Mouse (Mus musculus): ENCODE measurements at regions not wholly inside any gene's neighbourhood (a gene's known extent, or its start where the extent isn't known, plus 50 kb on each side); places are given as distances from the start of the nearest gene placed in this dataset.

- H3K27ac ChIP-seq, result no peak overlapping the region
- no peaks in the 10 kb centered on the region for H3K36me3 ChIP-seq
- no peaks in the 10 kb centered on the region for H3K27me3 ChIP-seq (ENCODE audit: low read depth, poor library complexity, severe bottlenecking)
- peaks cover 11% of the 10 kb centered on the region for H3K4me1 ChIP-seq
- no peaks in the 10 kb centered on the region for H3K9me3 ChIP-seq (replicated peaks)
- WGBS, result 86% methylated on average over 12 of the region's 12 CpGs
- no peak overlapping the region for H3K4me3 ChIP-seq
- no peak for DNase-seq (ENCODE audit: low spot score)
These were observed 255.1 kb upstream of the Sdk2 start for GRCm38 (mm10) chr11:114321974-114322373.

GRCm38 (mm10) chr11:114321527-114321926 is 254.7 kb upstream of the Sdk2 start:
- H3K9me3 ChIP-seq (replicated peaks), result no peaks in the 10 kb centered on the region
- H3K4me3 ChIP-seq, result no peak overlapping the region
- DNase-seq (ENCODE audit: low spot score), result no peak
- H3K27me3 ChIP-seq (ENCODE audit: low read depth, poor library complexity, severe bottlenecking), result no peaks in the 10 kb centered on the region
- H3K27ac ChIP-seq, result no peak overlapping the region
- WGBS, result 92% methylated on average over 8 of the region's 8 CpGs
- H3K4me1 ChIP-seq, result peaks cover 11% of the 10 kb centered on the region
- no peaks in the 10 kb centered on the region for H3K36me3 ChIP-seq

GRCm38 (mm10) chr11:114315274-114315673 is 248.4 kb upstream of the Sdk2 start:
- no peak overlapping the region for H3K27ac ChIP-seq
- H3K4me3 ChIP-seq, result no peak overlapping the region
- H3K36me3 ChIP-seq, result no peaks in the 10 kb centered on the region
- peaks cover 32% of the 10 kb centered on the region for H3K4me1 ChIP-seq
- no peak for DNase-seq (ENCODE audit: low spot score)
- H3K27me3 ChIP-seq (ENCODE audit: low read depth, poor library complexity, severe bottlenecking), result peaks cover 51% of the 10 kb centered on the region
- H3K9me3 ChIP-seq (replicated peaks), result no peaks in the 10 kb centered on the region
- WGBS, result 80% methylated on average over 8 of the region's 8 CpGs

GRCm38 (mm10) chr11:114313652-114314051 is 246.8 kb upstream of the Sdk2 start:
- peaks cover 55% of the 10 kb centered on the region for H3K27me3 ChIP-seq (ENCODE audit: low read depth, poor library complexity, severe bottlenecking)
- H3K27ac ChIP-seq, result no peak overlapping the region
- 26% methylated on average over 6 of the region's 6 CpGs for whole genome bisulfite sequencing
- DNase-seq (ENCODE audit: low spot score), result no peak
- H3K36me3 ChIP-seq, result no peaks in the 10 kb centered on the region
- H3K4me3 ChIP-seq, result no peak overlapping the region
- H3K4me1 ChIP-seq, result peaks cover 47% of the 10 kb centered on the region
- no peaks in the 10 kb centered on the region for H3K9me3 ChIP-seq (replicated peaks)

DNA sequence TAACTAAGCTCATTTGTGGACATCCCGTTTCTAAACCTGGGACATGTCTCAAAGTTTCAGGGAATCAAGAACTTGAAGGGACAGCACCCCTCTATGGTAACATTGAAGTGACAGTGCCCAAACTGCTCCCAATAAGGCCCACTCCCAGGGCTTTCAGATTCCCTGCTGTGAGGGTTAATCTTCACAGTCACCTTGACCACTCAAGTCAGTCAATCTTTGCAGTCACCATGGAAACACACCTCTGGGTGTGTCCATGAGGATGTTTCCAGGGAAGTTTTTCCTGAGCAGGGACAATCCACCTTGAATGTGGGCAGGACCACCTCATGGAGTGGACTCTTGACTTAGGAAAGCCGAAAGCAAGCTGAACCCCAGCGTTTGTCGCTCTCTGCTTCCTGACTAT is 244.8 kb upstream of the Sdk2 start:
- H3K36me3 ChIP-seq, result no peaks in the 10 kb centered on the region
- H3K27ac ChIP-seq, result no peak overlapping the region
- H3K27me3 ChIP-seq (ENCODE audit: low read depth, poor library complexity, severe bottlenecking), result peaks cover 55% of the 10 kb centered on the region
- no peak overlapping the region for H3K4me3 ChIP-seq
- H3K9me3 ChIP-seq (replicated peaks), result no peaks in the 10 kb centered on the region
- no peak for DNase-seq (ENCODE audit: low spot score)
- 84% methylated on average over 4 of the region's 4 CpGs for WGBS
- H3K4me1 ChIP-seq, result peaks cover 36% of the 10 kb centered on the region

- no peak overlapping the region for H3K27ac ChIP-seq
- no peak overlapping the region for H3K4me3 ChIP-seq
- H3K36me3 ChIP-seq, result no peaks in the 10 kb centered on the region
- peak; percentile 54 for DNase-seq (ENCODE audit: low spot score)
- no peaks in the 10 kb centered on the region; the same call in 1 of the 2 replicates for H3K27me3 ChIP-seq (ENCODE audit: low read depth, poor library complexity, severe bottlenecking)
- H3K9me3 ChIP-seq (replicated peaks), result no peaks in the 10 kb centered on the region
- 55% methylated on average over 13 of the region's 13 CpGs for WGBS
- peaks cover 22% of the 10 kb centered on the region for H3K4me1 ChIP-seq
These were observed 236.9 kb upstream of the Sdk2 start for GRCm38 (mm10) chr11:114303636-114304354.

DNA sequence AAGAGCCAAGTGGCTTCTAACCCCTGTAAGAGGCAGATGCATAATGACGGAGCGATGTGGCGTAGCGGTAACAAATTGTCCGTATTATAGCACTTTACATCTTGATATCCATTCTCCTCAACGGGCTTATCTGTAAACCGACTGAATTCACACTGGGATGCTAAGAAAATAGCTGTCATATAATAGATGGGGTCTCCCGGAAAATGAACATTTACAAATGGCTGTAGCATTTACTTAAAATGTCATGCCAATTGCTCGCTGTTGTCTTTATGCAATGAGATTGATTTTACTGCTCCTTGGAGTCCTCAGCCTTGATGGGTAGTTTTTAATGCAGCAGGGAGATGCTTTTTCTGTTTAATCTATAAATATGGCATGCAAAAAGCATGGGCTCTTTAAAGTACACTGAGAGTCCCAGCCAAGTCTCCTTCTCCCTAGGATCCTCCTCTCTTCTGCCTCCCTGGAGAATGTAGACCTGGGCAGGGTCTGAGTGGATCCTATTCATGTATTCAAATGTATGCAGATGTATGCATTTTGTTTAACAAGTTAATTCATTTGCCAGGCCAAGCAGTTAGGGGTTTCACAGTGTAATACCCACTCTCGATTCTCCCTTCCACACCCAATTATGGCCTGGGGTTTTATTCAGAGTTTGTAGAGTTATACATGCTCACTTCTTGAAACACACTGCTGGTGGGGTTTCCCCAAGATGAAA is 233.9 kb upstream of the Sdk2 start:
- no peaks in the 10 kb centered on the region; the same call in 1 of the 2 replicates for H3K27me3 ChIP-seq (ENCODE audit: low read depth, poor library complexity, severe bottlenecking)
- H3K4me3 ChIP-seq, result no peak overlapping the region
- H3K27ac ChIP-seq, result no peak overlapping the region
- DNase-seq (ENCODE audit: low spot score), result no peak
- no peaks in the 10 kb centered on the region for H3K9me3 ChIP-seq (replicated peaks)
- whole genome bisulfite sequencing, result 91% methylated on average over 10 of the region's 10 CpGs
- H3K4me1 ChIP-seq, result peaks cover 16% of the 10 kb centered on the region
- H3K36me3 ChIP-seq, result no peaks in the 10 kb centered on the region

DNA sequence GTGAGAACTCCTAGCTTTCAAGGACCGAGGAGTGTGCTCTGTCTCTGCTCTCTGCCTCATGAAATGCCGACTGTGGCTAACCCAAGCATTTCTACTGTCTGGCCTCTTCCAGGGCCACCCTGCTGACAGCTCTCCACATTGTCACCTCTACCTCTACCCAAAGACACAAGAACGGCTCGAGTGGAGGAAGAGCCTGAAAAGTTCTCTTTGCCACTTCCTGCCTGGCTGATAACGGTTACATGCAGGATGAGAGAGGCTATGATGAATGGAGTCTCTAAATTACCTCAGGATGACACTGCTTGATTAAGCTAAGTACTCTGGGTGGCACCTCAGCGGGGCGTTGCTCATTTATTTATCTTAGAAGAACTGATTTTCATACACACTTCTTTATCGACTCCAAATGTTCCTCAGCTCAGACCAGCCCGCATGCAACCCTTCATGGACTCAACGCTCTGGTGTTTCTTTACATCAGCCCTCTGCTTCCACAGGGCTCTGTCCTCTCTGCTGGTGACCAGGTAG is 230.0 kb upstream of the Sdk2 start:
- Histone ChIP-seq H3K4me1 (0 out of 2 replicates have a peak, but pooled peaks cover 2% of the 10 kb centered on the region), H3K27ac (no peak overlapping the region), H3K4me3 (no peak overlapping the region), H3K27me3 (ENCODE audit: low read depth, poor library complexity, severe bottlenecking) (no peaks in the 10 kb centered on the region), H3K9me3 (replicated peaks) (no peaks in the 10 kb centered on the region), H3K36me3 (no peaks in the 10 kb centered on the region)
- 80% methylated on average over 10 of the region's 10 CpGs for WGBS
- no peak for DNase-seq (ENCODE audit: low spot score)

GRCm38 (mm10) chr11:114294511-114295250 is 227.8 kb upstream of the Sdk2 start:
- no peak for DNase-seq (ENCODE audit: low spot score)
- Histone ChIP-seq H3K36me3 (no peaks in the 10 kb centered on the region), H3K27me3 (ENCODE audit: low read depth, poor library complexity, severe bottlenecking) (no peaks in the 10 kb centered on the region), H3K4me1 (0 out of 2 replicates have a peak, but pooled peaks cover 2% of the 10 kb centered on the region), H3K4me3 (no peak overlapping the region), H3K9me3 (replicated peaks) (no peaks in the 10 kb centered on the region), H3K27ac (no peak overlapping the region)
- WGBS, result 76% methylated on average over 5 of the region's 5 CpGs

DNA sequence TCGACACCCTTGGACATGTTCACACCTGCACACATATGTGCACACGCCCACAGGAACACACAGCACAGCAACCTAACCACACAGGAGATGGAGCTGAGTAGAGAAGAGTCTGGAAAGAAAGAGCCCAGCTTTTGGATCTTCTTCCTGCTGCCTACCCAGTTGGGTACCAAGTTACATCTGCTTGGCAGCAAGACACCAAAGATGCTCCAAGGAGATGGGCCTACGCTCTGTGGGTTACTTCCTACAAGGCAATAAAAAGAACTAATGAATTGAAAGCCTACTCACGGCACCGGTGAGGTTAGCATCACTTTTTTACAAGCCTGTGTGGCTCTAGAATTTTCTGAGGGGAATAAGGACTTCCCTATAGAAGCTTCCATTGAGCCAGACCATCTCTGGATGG is 224.4 kb upstream of the Sdk2 start:
- 84% methylated on average over 5 of the region's 5 CpGs for WGBS
- Histone ChIP-seq H3K36me3 (no peaks in the 10 kb centered on the region), H3K4me3 (no peak overlapping the region), H3K4me1 (0 out of 2 replicates have a peak, but pooled peaks cover 2% of the 10 kb centered on the region), H3K27ac (no peak overlapping the region), H3K9me3 (replicated peaks) (no peaks in the 10 kb centered on the region), H3K27me3 (ENCODE audit: low read depth, poor library complexity, severe bottlenecking) (no peaks in the 10 kb centered on the region)
- no peak for DNase-seq (ENCODE audit: low spot score)

DNA sequence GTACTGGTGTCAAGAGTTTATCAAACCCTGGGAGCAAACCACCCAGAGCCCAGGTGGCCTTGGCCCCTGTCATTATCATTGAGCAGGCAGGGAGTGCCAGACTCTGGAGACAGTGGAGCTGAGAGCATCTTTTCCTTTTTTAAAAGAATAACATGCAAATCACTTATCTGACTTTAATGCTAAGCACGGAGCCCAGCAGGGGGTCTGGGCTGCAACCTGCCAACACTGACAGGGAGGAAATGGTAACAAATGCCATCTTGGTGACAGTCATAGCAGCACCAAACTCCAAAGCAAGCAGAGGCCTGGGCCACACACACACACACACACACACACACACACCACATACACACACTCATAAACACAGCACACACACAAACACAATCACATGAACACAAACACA is 223.1 kb upstream of the Sdk2 start:
- DNase-seq (ENCODE audit: low spot score), result no peak
- Histone ChIP-seq H3K4me1 (0 out of 2 replicates have a peak, but pooled peaks cover 2% of the 10 kb centered on the region), H3K9me3 (replicated peaks) (no peaks in the 10 kb centered on the region), H3K4me3 (no peak overlapping the region), H3K36me3 (no peaks in the 10 kb centered on the region), H3K27me3 (ENCODE audit: low read depth, poor library complexity, severe bottlenecking) (peaks cover 3% of the 10 kb centered on the region), H3K27ac (no peak overlapping the region)
- WGBS, result 100% methylated on average over 1 of the region's 1 CpGs

- Histone ChIP-seq H3K27me3 (ENCODE audit: low read depth, poor library complexity, severe bottlenecking) (peaks cover 9% of the 10 kb centered on the region), H3K36me3 (no peaks in the 10 kb centered on the region), H3K4me3 (no peak overlapping the region), H3K9me3 (replicated peaks) (no peaks in the 10 kb centered on the region), H3K4me1 (peaks cover 5% of the 10 kb centered on the region; the same call in 1 of the 2 replicates), H3K27ac (no peak overlapping the region)
- DNase-seq (ENCODE audit: low spot score), result no peak
- WGBS, result 86% methylated on average over 20 of the region's 20 CpGs
These were observed 218.2 kb upstream of the Sdk2 start for GRCm38 (mm10) chr11:114284820-114285666.
